Mouse (Mus musculus): ENCODE results near the gene Jaml. TPM values are rescaled to one million over a fixed set of nuclear protein-coding genes. Genes with fewer than 3 reads are reported as not detected.
"Not testable (repeated sequence)": the region's sequence is repeated elsewhere in the genome, so short reads cannot be mapped to it uniquely, and the experiment has no call there.

Gene Jaml
- polyA plus RNA-seq (2015; fragmentation: Nextera tagmentation; extraction: Ambion mirVana): 74.9 and 80.6 TPM in 2 replicates

DNA sequence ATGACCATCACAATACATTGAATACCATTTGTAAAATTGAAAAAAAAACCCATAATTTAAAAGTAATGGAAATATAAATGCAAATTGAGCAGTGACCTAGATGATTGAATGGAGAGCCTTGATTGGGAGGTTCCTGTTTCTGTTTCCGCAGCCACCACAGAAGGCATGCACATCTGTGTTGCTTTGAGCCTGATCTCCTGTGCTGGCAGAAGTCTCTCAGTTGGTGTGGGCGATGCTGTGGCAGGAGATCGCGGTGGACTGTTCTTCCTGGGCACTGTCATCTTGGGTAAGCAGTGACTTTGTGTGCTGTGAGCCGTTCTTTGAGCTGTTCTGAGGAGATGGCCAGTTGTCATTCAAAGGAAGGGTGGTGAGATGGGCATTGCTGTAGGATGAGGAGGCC, at the start of gene Jaml:
Gene Jaml, plus strand, starts transcription at position 173 of the 400 bp plus-strand sequence.
- no peaks in the 10 kb centered on the region for H3K27me3 ChIP-seq (replicated peaks)
- no peak for ATAC-seq
- H3K36me3 ChIP-seq: no peaks in the 10 kb centered on the region
- no peak within 1 kb of the TSS for H3K4me2 ChIP-seq (replicated peaks)
- no peak within 1 kb of the TSS for H3K27ac ChIP-seq
- no peak within 1 kb of the TSS for H3K9ac ChIP-seq
- WGBS: 85% methylated on average over 5 of the region's 5 CpGs
- H3K4me1 ChIP-seq (replicated peaks): no peaks in the 10 kb centered on the region
- H3K9me3 ChIP-seq: no peaks in the 10 kb centered on the region
- no peak within 1 kb of the TSS for H3K4me3 ChIP-seq (replicated peaks)

DNA sequence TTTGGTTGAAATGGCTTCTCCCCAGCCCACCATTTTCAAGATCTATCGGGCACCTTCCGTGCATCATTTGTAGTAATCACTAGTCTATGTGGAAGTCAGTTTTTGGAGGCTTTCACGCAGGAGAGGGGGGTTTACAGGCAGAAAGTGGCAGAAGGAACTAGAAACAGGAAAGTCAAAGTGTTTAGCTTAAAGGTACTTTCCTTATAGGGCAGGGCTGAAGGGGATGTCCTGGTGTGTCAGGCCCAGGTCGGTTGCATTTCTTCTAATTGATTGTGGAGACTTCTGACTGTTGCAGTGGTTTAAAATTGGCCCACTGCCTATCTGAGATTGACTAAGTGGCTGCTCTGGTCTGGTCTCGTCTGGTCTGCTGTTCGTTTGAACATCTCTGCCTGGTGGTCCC, 48.6 kb upstream of the Jaml start:
- H3K27me3 ChIP-seq (replicated peaks): no peaks in the 10 kb centered on the region
- WGBS: 60% methylated on average over 6 of the region's 6 CpGs

DNA sequence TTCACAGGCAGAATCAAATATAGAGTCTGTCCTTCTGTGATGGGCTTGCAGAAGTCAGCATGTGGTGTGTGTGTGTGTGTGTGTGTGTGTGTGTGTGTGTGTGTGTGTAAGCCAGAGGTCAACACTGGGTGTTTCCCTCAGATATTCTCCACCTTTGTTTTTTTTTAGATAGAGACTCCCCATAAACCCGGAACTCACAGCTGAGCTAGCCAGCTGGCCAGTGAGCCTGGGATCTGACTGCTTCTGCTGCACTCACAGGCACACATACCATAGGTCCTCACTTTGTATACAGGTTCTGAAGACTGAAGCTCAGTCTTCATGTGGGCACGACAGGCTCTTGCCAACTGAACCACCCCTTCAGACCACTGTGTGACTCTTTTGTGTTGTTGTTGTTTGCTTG, 46.7 kb upstream of the Jaml start:
- no peak overlapping the region for H3K4me3 ChIP-seq (replicated peaks)
- WGBS: 64% methylated on average over 2 of the region's 2 CpGs
- no peaks in the 10 kb centered on the region for H3K4me1 ChIP-seq (replicated peaks)
- H3K36me3 ChIP-seq: no peaks in the 10 kb centered on the region
- H3K9me3 ChIP-seq: no peaks in the 10 kb centered on the region
- H3K27ac ChIP-seq: no peak overlapping the region
- H3K9ac ChIP-seq: no peak overlapping the region
- ATAC-seq: no peak
- no peak overlapping the region for H3K4me2 ChIP-seq (replicated peaks)
- no peaks in the 10 kb centered on the region for H3K27me3 ChIP-seq (replicated peaks)

More for the DNA sequence above, 48.6 kb upstream of the Jaml start:
- Histone ChIP-seq H3K36me3 (no peaks in the 10 kb centered on the region), H3K9ac (no peak overlapping the region), H3K4me2 (replicated peaks) (no peak overlapping the region), H3K4me1 (replicated peaks) (no peaks in the 10 kb centered on the region), H3K9me3 (no peaks in the 10 kb centered on the region), H3K4me3 (replicated peaks) (no peak overlapping the region), H3K27ac (no peak overlapping the region)
- ATAC-seq: no peak

DNA sequence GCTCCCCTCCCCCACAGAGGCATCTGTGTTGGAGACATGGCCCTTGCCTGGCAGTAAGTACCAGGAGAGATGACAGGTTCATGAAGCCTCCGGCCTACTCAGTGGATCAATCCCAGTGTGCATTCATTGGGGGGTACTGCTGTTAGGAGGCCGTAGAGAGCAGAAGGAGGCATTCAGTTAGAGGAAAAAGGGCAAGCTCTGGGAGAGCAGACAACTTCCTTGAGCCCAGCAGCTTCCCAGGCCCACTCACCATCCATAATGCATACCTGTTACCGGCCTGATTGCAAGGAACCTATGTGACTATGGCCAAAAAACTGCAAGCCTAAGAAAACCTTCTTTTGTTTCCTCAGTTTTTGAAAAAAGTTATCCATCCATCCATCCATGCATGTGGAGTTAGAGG, 44.5 kb upstream of the Jaml start:
- no peak overlapping the region for H3K9ac ChIP-seq
- no peak overlapping the region for H3K4me2 ChIP-seq (replicated peaks)
- H3K27me3 ChIP-seq (replicated peaks): no peaks in the 10 kb centered on the region
- H3K27ac ChIP-seq: no peak overlapping the region
- no peaks in the 10 kb centered on the region for H3K9me3 ChIP-seq
- H3K36me3 ChIP-seq: no peaks in the 10 kb centered on the region
- no peak overlapping the region for H3K4me3 ChIP-seq (replicated peaks)
- no peak for ATAC-seq
- WGBS: 81% methylated on average over 3 of the region's 3 CpGs
- H3K4me1 ChIP-seq (replicated peaks): no peaks in the 10 kb centered on the region

DNA sequence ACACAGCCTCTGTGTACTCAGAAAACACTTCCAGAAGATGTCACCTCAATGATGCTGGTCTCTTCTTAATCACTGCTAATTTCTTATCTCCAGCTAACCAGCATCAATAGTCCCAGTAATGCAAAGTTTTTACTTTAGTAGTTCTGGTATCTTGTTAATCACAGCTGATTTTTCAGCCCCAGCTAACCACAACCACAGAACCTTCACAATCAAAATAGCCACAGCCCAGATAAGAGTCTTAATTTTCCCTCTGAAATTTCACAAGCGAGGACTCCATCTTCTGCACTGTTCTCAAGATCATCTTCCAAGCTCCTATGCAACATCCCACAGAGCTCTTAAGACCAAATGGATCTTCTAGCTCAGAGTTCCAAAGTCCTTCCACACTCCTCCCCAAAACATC, 41.2 kb upstream of the Jaml start:
- H3K4me3 ChIP-seq (replicated peaks); H3K9ac ChIP-seq; H3K27me3 ChIP-seq (replicated peaks); ATAC-seq; H3K9me3 ChIP-seq; H3K36me3 ChIP-seq; H3K4me2 ChIP-seq (replicated peaks); H3K27ac ChIP-seq; H3K4me1 ChIP-seq (replicated peaks): not testable (repeated sequence)
- 86% methylated on average over 1 of the region's 1 CpGs for WGBS

DNA sequence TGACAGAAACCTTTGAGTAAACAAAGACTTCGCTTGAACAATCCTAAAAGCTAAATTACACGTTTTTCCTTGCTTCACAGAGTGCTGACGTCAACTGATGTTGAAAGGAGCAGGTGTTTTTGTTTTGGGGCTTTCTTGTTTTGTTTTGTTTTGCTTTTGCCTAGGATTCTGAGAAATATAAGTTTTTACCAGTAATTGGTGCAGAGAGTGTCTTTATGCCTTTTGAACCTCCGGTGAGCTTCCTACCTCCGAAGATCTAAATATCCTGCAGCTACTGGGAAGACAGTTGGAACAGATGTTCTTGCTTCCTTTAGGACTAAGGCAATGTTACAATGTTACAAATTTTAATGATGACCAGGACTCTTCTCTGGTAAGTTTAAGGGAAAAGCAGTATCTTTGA, 39.5 kb upstream of the Jaml start, which contains the start of gene Mpzl2:
Gene Mpzl2, plus strand, starts transcription at position 301 of the 400 bp plus-strand sequence.
- Histone ChIP-seq H3K36me3 (no peaks in the 10 kb centered on the region), H3K9ac (0 out of 2 replicates have a peak within 1 kb of the TSS, but pooled peaks have one; percentile 13), H3K4me3 (replicated peaks) (no peak within 1 kb of the TSS), H3K9me3 (no peaks in the 10 kb centered on the region), H3K27ac (no peak within 1 kb of the TSS), H3K27me3 (replicated peaks) (peaks cover 15% of the 10 kb centered on the region), H3K4me1 (replicated peaks) (0 out of 2 replicates have a peak, but pooled peaks cover 3% of the 10 kb centered on the region), H3K4me2 (replicated peaks) (peak within 1 kb of the TSS; percentile 55)
- WGBS: 47% methylated on average over 5 of the region's 5 CpGs
- ATAC-seq: no peak

DNA sequence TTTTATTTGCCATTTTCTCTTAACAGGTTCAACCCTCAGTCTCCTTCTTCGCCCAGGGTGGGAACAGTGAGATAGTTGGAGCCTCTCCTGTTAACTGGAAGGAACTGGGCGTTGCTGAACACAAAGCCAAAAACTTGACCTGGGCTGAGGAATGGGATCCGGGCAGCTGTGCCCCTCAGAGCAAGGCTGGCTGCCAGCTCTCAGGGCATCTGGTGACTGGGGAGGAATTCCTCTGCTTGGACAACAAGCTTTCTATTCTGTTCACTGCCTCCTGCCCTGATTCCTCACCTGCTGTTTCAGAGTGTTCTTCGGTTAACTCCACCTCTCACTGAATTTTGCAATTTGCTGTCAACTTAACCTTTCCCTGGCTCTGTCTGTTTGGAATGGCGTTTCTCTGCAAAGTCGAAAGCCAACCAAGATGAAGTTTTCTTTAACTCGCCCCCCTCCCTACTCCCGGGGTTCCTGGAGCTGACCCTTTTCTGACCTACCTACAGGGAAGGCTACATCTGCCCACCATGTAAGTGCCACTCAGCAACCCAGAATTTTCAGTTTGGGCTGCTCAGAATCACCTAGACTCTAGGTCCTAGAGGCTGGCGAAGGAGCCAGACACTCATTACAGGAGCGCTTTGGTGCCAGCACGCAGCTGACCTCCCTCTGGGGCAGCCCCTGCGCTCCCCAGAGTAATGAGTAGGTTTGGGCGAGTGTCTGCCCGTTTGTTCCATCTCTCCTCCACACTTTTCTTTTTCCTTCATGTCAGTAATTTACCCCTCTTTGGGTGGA, 38.7 kb upstream of the Jaml start:
- WGBS: 17% methylated on average over 14 of the region's 14 CpGs
- Histone ChIP-seq H3K4me3 (replicated peaks) (no peak overlapping the region), H3K36me3 (no peaks in the 10 kb centered on the region), H3K9ac (0 out of 2 replicates have a peak overlapping the region, but pooled peaks have one; percentile 13), H3K27me3 (replicated peaks) (peaks cover 15% of the 10 kb centered on the region), H3K4me2 (replicated peaks) (peak overlapping the region; percentile 55), H3K9me3 (no peaks in the 10 kb centered on the region), H3K27ac (no peak overlapping the region), H3K4me1 (replicated peaks) (0 out of 2 replicates have a peak, but pooled peaks cover 3% of the 10 kb centered on the region)
- no peak for ATAC-seq

DNA sequence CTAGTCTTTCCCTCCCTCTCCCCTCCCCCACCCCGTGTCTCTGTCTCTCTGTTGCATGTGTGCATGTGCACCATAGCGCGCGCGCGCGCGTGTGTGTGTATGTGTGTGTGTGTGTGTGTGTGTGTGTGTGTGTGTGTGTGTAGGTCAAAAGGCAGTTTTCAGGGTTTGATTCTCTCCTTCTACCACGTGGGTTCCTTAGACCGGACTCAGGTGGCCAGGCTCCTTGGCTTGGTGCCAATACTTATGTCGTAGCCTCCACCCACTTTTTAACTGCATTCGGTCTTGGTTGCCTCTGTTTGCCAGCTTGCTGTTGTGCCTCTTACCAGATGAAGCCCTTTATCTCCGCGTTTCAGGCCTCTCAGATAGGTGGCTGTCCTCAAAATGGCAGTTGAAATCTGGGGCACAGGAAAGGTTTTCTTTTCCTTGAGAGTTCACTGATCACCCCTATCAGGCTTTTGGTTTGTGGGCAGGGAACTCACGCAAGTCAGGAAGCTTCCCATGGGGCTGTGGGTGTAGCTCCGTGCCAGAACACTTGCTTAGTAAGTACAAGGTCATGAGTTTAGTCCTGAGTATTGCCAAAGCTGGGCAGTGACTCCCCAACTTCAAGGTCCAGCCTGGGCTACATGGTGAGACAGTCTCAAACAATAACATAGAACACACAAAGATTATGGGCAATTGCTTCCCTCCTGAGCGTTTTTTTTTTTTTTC, 37.7 kb upstream of the Jaml start:
- H3K4me2 ChIP-seq (replicated peaks): peak overlapping the region; percentile 55
- peak overlapping the region; percentile 64 for H3K27ac ChIP-seq
- WGBS: 26% methylated on average over 17 of the region's 17 CpGs
- no peak overlapping the region for H3K4me3 ChIP-seq (replicated peaks)
- peaks cover 15% of the 10 kb centered on the region for H3K27me3 ChIP-seq (replicated peaks)
- 0 out of 2 replicates have a peak, but pooled peaks cover 3% of the 10 kb centered on the region for H3K4me1 ChIP-seq (replicated peaks)
- ATAC-seq: peak; percentile 53
- H3K36me3 ChIP-seq: no peaks in the 10 kb centered on the region
- no peak overlapping the region for H3K9ac ChIP-seq
- H3K9me3 ChIP-seq: no peaks in the 10 kb centered on the region

DNA sequence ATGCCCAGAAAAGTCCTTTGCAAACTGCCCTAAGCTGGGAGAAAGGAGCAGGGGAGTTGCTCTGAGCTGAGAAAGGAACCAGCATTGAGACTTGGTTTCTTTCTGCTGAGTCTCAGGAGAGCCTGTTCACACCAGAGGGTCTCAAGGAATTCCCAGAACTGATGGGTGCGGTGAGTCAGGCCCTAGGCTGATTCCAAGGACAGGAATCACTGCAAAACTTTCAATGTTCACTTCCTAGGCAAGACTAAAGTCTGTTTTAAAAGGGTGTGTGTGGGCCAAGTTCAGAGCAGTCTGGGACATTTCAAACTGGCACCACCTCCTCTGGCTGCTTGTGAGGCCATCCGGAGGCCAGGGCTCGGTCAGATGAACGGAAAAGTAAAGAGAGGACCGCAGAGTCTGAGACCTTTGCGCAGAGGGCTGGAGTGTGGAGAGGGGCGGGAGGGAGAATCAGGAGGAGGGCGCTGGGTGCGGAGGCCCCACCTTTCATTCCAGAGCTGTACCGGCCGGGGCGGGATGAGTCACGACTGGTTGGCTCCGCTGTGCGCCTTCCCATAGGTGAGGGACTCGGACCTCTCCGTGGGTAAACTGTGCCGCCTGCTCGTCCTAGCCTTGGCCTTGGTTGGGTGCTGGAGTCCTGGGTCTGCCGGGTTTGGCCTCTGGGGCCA, 36.8 kb upstream of the Jaml start:
- Histone ChIP-seq H3K4me2 (replicated peaks) (peak overlapping the region; percentile 55), H3K4me1 (replicated peaks) (0 out of 2 replicates have a peak, but pooled peaks cover 3% of the 10 kb centered on the region), H3K9ac (peak overlapping the region; percentile 39), H3K9me3 (no peaks in the 10 kb centered on the region), H3K27me3 (replicated peaks) (peaks cover 15% of the 10 kb centered on the region), H3K4me3 (replicated peaks) (peak overlapping the region; percentile 41), H3K27ac (peak overlapping the region; percentile 64), H3K36me3 (no peaks in the 10 kb centered on the region)
- WGBS: 2% methylated on average over 20 of the region's 20 CpGs
- ATAC-seq: peak; percentile 96

DNA sequence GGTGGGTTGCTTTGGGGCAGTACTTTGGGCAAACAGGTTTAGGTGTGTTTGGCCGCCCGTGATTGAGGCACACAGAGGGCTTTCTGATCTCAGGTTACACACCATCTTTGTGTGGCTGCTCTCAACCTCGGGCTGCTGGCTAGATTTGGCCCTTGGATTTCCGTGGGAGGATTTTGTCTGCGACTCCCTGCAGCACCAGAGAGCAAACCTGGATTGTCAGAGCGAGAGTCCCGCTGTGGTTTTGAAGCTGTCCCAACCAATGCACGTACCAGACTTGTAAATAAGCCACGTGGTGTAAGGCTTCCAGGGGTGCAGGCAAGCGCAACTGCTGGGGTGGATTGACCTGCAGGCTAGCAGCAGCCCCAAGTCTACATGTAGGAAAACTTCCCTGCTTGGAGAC, 36.0 kb upstream of the Jaml start:
- H3K27ac ChIP-seq: peak overlapping the region; percentile 64
- H3K4me2 ChIP-seq (replicated peaks): peak overlapping the region; percentile 55
- H3K4me1 ChIP-seq (replicated peaks): 0 out of 2 replicates have a peak, but pooled peaks cover 3% of the 10 kb centered on the region
- ATAC-seq: no peak
- peak overlapping the region; percentile 41 for H3K4me3 ChIP-seq (replicated peaks)
- no peaks in the 10 kb centered on the region for H3K9me3 ChIP-seq
- WGBS: 2% methylated on average over 10 of the region's 10 CpGs
- peak overlapping the region; percentile 39 for H3K9ac ChIP-seq
- no peaks in the 10 kb centered on the region for H3K36me3 ChIP-seq
- H3K27me3 ChIP-seq (replicated peaks): peaks cover 15% of the 10 kb centered on the region

DNA sequence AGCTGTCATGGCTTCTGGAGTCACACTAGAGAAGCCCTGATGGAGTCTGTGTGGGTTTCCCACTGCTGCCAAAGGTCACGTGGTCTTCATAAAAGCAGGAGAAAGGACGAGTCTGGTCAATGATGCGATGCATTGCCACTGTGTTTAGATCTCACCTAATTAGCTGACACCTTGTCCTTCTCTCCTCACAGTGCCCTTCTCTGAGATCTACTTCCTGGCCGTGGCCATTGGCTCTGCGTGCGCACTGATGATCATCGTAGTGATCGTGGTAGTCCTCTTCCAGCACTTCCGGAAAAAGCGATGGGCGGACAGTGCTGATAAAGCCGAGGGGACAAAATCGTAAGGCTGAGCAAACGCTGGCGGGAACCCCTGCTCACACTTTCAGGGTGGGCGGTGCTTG, 32.0 kb upstream of the Jaml start:
- H3K4me2 ChIP-seq (replicated peaks): no peak overlapping the region
- no peaks in the 10 kb centered on the region for H3K4me1 ChIP-seq (replicated peaks)
- no peaks in the 10 kb centered on the region for H3K9me3 ChIP-seq
- H3K27ac ChIP-seq: no peak overlapping the region
- ATAC-seq: no peak
- no peak overlapping the region for H3K4me3 ChIP-seq (replicated peaks)
- peaks cover 9% of the 10 kb centered on the region for H3K27me3 ChIP-seq (replicated peaks)
- WGBS: 89% methylated on average over 16 of the region's 16 CpGs
- no peaks in the 10 kb centered on the region; the same call in 1 of the 2 replicates for H3K36me3 ChIP-seq
- no peak overlapping the region for H3K9ac ChIP-seq

DNA sequence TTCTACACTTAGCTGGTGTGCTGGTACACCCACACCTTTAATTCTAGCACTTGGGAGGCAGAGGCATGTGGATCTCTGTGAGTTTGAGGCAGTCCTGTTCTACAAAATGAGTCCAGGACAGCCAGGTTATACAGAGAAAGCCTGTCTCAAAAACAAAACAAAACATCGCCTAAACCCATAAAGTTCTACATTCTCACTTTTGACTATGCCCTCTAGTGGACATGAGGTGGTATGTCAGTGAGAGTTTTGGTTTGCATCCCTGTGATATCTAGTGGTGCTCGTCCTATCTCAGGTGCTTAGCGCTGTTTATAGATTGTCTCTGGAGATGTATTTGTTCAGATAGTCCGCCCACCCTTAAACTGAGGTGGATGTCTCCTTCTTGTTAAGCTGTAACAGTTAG, 30.5 kb upstream of the Jaml start:
- Histone ChIP-seq H3K36me3 (no peaks in the 10 kb centered on the region; the same call in 1 of the 2 replicates), H3K4me2 (replicated peaks) (no peak overlapping the region), H3K27ac (no peak overlapping the region), H3K9ac (no peak overlapping the region), H3K4me3 (replicated peaks) (no peak overlapping the region), H3K4me1 (replicated peaks) (no peaks in the 10 kb centered on the region), H3K9me3 (no peaks in the 10 kb centered on the region), H3K27me3 (replicated peaks) (peaks cover 3% of the 10 kb centered on the region; the same call in 1 of the 2 replicates)
- no peak for ATAC-seq
- WGBS: 21% methylated on average over 4 of the region's 4 CpGs

Measured in intestine, embryonic 15.5 days (tissue).